Mouse (Mus musculus) MEL (cell line): Measurements from ENCODE around the gene Tmc2. TPM values are rescaled to one million over a fixed set of nuclear protein-coding genes. Genes with fewer than 3 reads are reported as not detected.

Experiments used
- DNase-seq: peaks from one replicate; pipeline ENCODE4 v3.0.0; 2011; ENCODE audit warnings: low read depth, low spot score
- H3K27ac ChIP-seq: 2 replicates; pipeline ENCODE4 v1.5.1; 2012; ENCODE audit warnings: low read depth, mild to moderate bottlenecking, control low read depth, low read length, moderate library complexity; ENCODE audit not compliant: control insufficient read depth
- H3K27me3 ChIP-seq, 2 experiments: fragments of 150-350 bp in 1 of 2; sonication (generic) in 1 of 2; 2 replicates each; pipeline ENCODE4 v1.6.1; 2012; ENCODE audit warnings: low read length in 2 of 2, mild to moderate bottlenecking in 2 of 2, improper control_type of control experiment in 1 of 2, moderate library complexity in 1 of 2; ENCODE audit not compliant: insufficient read depth in 2 of 2, control insufficient read depth in 1 of 2
- H3K36me3 ChIP-seq, 2 experiments: 2 replicates each; pipeline ENCODE4 v1.6.1; 2012 to 2014; ENCODE audit warnings: low read length in 2 of 2, improper control_type of control experiment in 1 of 2, inconsistent platforms in 1 of 2, mild to moderate bottlenecking in 1 of 2; ENCODE audit not compliant: insufficient read depth in 2 of 2, control insufficient read depth in 1 of 2
- H3K4me1 ChIP-seq, 2 experiments: fragments of 150-350 bp in 1 of 2; sonication (generic) in 1 of 2; 2 replicates each; pipeline ENCODE4 v1.6.1; 2012; ENCODE audit warnings: low read length in 2 of 2, improper control_type of control experiment in 1 of 2, mild to moderate bottlenecking in 1 of 2; ENCODE audit not compliant: insufficient read depth in 2 of 2, control insufficient read depth in 1 of 2
- H3K4me3 ChIP-seq, 2 experiments: fragments of 150-350 bp in 1 of 2; sonication (generic) in 1 of 2; 2 replicates each; pipeline ENCODE4 v1.5.1; 2012; ENCODE audit warnings: low read depth in 2 of 2, low read length in 2 of 2, mild to moderate bottlenecking in 2 of 2, moderate library complexity in 2 of 2, control low read depth in 1 of 2, improper control_type of control experiment in 1 of 2; ENCODE audit not compliant: control insufficient read depth in 1 of 2, insufficient read depth in 1 of 2
- H3K79me2 ChIP-seq: 2 replicates; pipeline ENCODE4 v1.6.1; 2012; ENCODE audit warnings: mild to moderate bottlenecking, low read length, moderate library complexity; ENCODE audit not compliant: control insufficient read depth, poor library complexity, insufficient read depth
- H3K9ac ChIP-seq: 2 replicates; pipeline ENCODE4 v1.6.1; 2012; ENCODE audit warnings: low read depth, mild to moderate bottlenecking, control low read depth, low read length, moderate library complexity; ENCODE audit not compliant: control insufficient read depth, poor library complexity, severe bottlenecking
- H3K9me3 ChIP-seq: fragments of 150-350 bp; sonication (generic); replicated peaks from 2 replicates; pipeline ENCODE4 v1.6.1; 2012; ENCODE audit warnings: mild to moderate bottlenecking, low read length, improper control_type of control experiment, moderate library complexity; ENCODE audit not compliant: insufficient read depth
- CHD2 ChIP-seq: IDR thresholded peaks from 2 replicates; pipeline ENCODE4 v1.6.1; 2011; ENCODE audit warnings: low read length, improper control_type of control experiment
- CTCF ChIP-seq, 3 experiments: IDR thresholded peaks in 2 of 3; conservative IDR thresholded peaks in 1 of 3; 2 replicates each; pipeline ENCODE4 v1.5.1; 2011 to 2012; ENCODE audit warnings: low read length in 3 of 3, low read depth in 2 of 3, mild to moderate bottlenecking in 2 of 3, improper control_type of control experiment in 1 of 3, inconsistent platforms in 1 of 3, mixed read lengths in 1 of 3, moderate library complexity in 1 of 3; ENCODE audit not compliant: control insufficient read depth in 1 of 3, insufficient read depth in 1 of 3, poor library complexity in 1 of 3, severe bottlenecking in 1 of 3
- E2F4 ChIP-seq: IDR thresholded peaks from 2 replicates; pipeline ENCODE4 v1.6.1; 2011; ENCODE audit warnings: low read depth, low read length, improper control_type of control experiment, borderline replicate concordance
- EP300 ChIP-seq, 2 experiments: IDR thresholded peaks; 2 replicates each; pipeline ENCODE4 v1.6.1; 2011; ENCODE audit warnings: improper control_type of control experiment in 2 of 2, low read length in 2 of 2, low read depth in 1 of 2, mild to moderate bottlenecking in 1 of 2
- GATA1 ChIP-seq: IDR thresholded peaks from 2 replicates; pipeline ENCODE4 v1.6.1; 2011; ENCODE audit warnings: low read depth, low read length, improper control_type of control experiment
- HCFC1 ChIP-seq: IDR thresholded peaks from 2 replicates; pipeline ENCODE4 v1.6.1; 2012; ENCODE audit warnings: low read depth, mild to moderate bottlenecking, inconsistent platforms, low read length, improper control_type of control experiment, moderate library complexity
- MAFK ChIP-seq: IDR thresholded peaks from 2 replicates; pipeline ENCODE4 v1.6.1; 2011; ENCODE audit warnings: low read depth, mild to moderate bottlenecking, low read length, improper control_type of control experiment, borderline replicate concordance
- MAZ ChIP-seq: IDR thresholded peaks from 2 replicates; pipeline ENCODE4 v1.6.1; 2012; ENCODE audit warnings: low read depth, mild to moderate bottlenecking, inconsistent platforms, low read length, improper control_type of control experiment
- MEF2A ChIP-seq: IDR thresholded peaks from 2 replicates; pipeline ENCODE4 v1.6.1; 2014; ENCODE audit warnings: low read depth, mild to moderate bottlenecking, inconsistent platforms, low read length, improper control_type of control experiment; ENCODE audit not compliant: poor library complexity, insufficient replicate concordance, severe bottlenecking; ENCODE audit errors: extremely low read depth
- MYB ChIP-seq: IDR thresholded peaks from 2 replicates; pipeline ENCODE4 v1.6.1; 2011; ENCODE audit warnings: mild to moderate bottlenecking, low read depth, low read length, improper control_type of control experiment
- NELFE ChIP-seq: IDR thresholded peaks from 2 replicates; pipeline ENCODE4 v1.6.1; 2011; ENCODE audit warnings: low read depth, low read length, improper control_type of control experiment
- POLR2A ChIP-seq, 2 experiments: IDR thresholded peaks; 2 replicates each; pipeline ENCODE4 v1.6.1; 2011 to 2012; ENCODE audit warnings: low read length in 2 of 2, mild to moderate bottlenecking in 2 of 2, control low read depth in 1 of 2, improper control_type of control experiment in 1 of 2, low read depth in 1 of 2, moderate library complexity in 1 of 2; ENCODE audit not compliant: control insufficient read depth in 1 of 2, insufficient read depth in 1 of 2, poor library complexity in 1 of 2
- POLR2AphosphoS5 ChIP-seq: IDR thresholded peaks from 2 replicates; pipeline ENCODE4 v1.6.1; 2012; ENCODE audit warnings: low read depth, borderline replicate concordance, mild to moderate bottlenecking, inconsistent platforms, low read length, moderate library complexity, mixed read lengths
- RAD21 ChIP-seq: IDR thresholded peaks from 2 replicates; pipeline ENCODE4 v1.6.1; 2011; ENCODE audit warnings: mild to moderate bottlenecking, low read depth, low read length, improper control_type of control experiment
- SMC3 ChIP-seq: IDR thresholded peaks from 2 replicates; pipeline ENCODE4 v1.6.1; 2011; ENCODE audit warnings: low read depth, low read length, improper control_type of control experiment
- TAL1 ChIP-seq: IDR thresholded peaks from 2 replicates; pipeline ENCODE4 v1.6.1; 2012; ENCODE audit warnings: mild to moderate bottlenecking, inconsistent platforms, low read length, moderate library complexity, mixed read lengths
- UBTF ChIP-seq: IDR thresholded peaks from 2 replicates; pipeline ENCODE4 v1.6.1; 2012; ENCODE audit warnings: low read depth, mild to moderate bottlenecking, inconsistent platforms, low read length, improper control_type of control experiment, moderate library complexity, borderline replicate concordance; ENCODE audit not compliant: insufficient read depth
- USF1 ChIP-seq: IDR thresholded peaks from 2 replicates; pipeline ENCODE4 v1.6.1; 2014; ENCODE audit warnings: low read depth, mild to moderate bottlenecking, inconsistent platforms, low read length, improper control_type of control experiment, moderate library complexity
- ZC3H11A ChIP-seq: IDR thresholded peaks from 2 replicates; pipeline ENCODE4 v1.6.1; 2012; ENCODE audit warnings: low read depth, mild to moderate bottlenecking, inconsistent platforms, low read length, improper control_type of control experiment
- ZKSCAN1 ChIP-seq: IDR thresholded peaks from 2 replicates; pipeline ENCODE4 v1.6.1; 2012; ENCODE audit warnings: low read depth, mild to moderate bottlenecking, inconsistent platforms, low read length, improper control_type of control experiment, moderate library complexity
- ZMIZ1 ChIP-seq: IDR thresholded peaks from 2 replicates; pipeline ENCODE4 v1.6.1; 2012; ENCODE audit warnings: low read depth, mild to moderate bottlenecking, inconsistent platforms, low read length, improper control_type of control experiment, moderate library complexity
- polyA plus RNA-seq, 2 experiments: library from polyadenylated mRNA; stranded (reverse) in 1 of 2; unstranded in 1 of 2; fragments of >175 nt in 1 of 2; fragments of >200 nt in 1 of 2; gene quantifications; 2 replicates each; pipeline versions ENCODE4 v1.2.1 to v1.2.4; 2012; ENCODE audit warnings: low replicate concordance in 2 of 2, low read depth in 1 of 2; ENCODE audit not compliant: insufficient read length in 2 of 2, insufficient read depth in 1 of 2, missing spikeins in 1 of 2
- total RNA-seq: library from RNA; depleted of rRNA; stranded (reverse); fragments of 300-350 nt; gene quantifications from 2 replicates; pipeline ENCODE4 v1.2.3, GENCODE M21; 2012

Gene Tmc2
- total and polyA plus RNA-seq, 3 experiments = not detected

- no peaks in the 10 kb centered on the region for H3K27me3 ChIP-seq
- H3K27ac ChIP-seq = no peak overlapping the region
- H3K36me3 ChIP-seq = peaks cover 19 to 41% of the 10 kb centered on the region in 2 experiments
- no peak for TF ChIP-seq NELFE
- TF ChIP-seq UBTF = no peak
- TF ChIP-seq RAD21 = no peak
- TF ChIP-seq ZC3H11A = no peak
- TF ChIP-seq MYB = no peak
- TF ChIP-seq ZMIZ1 = no peak
- TF ChIP-seq, all 39 proteins: peak for 0
- DNase-seq = no peak
- Histone ChIP-seq H3K4me3 (no peak overlapping the region), H3K4me1 (peaks cover 0 to 5% of the 10 kb centered on the region in 2 experiments; a peak in 2 of 4 replicates), H3K9me3 (no peaks in the 10 kb centered on the region), H3K79me2 (peaks cover 11% of the 10 kb centered on the region), H3K9ac (no peak overlapping the region)
These were observed 23.3 kb upstream of the Tmc2 start for GRCm38 (mm10) chr2:130171674-130172073.

GRCm38 (mm10) chr2:130176820-130177219 is 18.2 kb upstream of the Tmc2 start:
- peaks cover 35% of the 10 kb centered on the region for H3K79me2 ChIP-seq
- no peak overlapping the region for H3K27ac ChIP-seq
- H3K27me3 ChIP-seq = no peaks in the 10 kb centered on the region; a peak in 2 of 4 replicates
- H3K4me3 ChIP-seq = peak overlapping the region in 1 of 2 experiments; percentile 9; a peak in 1 of 4 replicates
- DNase-seq = peak; percentile 46
- H3K36me3 ChIP-seq = peaks cover 30 to 33% of the 10 kb centered on the region in 2 experiments
- no peaks in the 10 kb centered on the region for H3K9me3 ChIP-seq
- peaks cover 3 to 10% of the 10 kb centered on the region in 2 experiments; a peak in 3 of 4 replicates for H3K4me1 ChIP-seq
- H3K9ac ChIP-seq = peak overlapping the region; percentile 98; the same call in 1 of the 2 replicates
- TF ChIP-seq CHD2 (no peak), HCFC1 (no peak), MAFK (no peak), ZKSCAN1 (no peak), POLR2A (IDR thresholded peaks at IDR 0.05; ENCODE audit: control insufficient read depth in 1 of 2, insufficient read depth in 1 of 2, low read depth in 1 of 2, low read length in 2 of 2, poor library complexity in 1 of 2) (no peak), MEF2A (no peak), POLR2AphosphoS5 (no peak), EP300 (IDR thresholded peaks at IDR 0.05; ENCODE audit: low read depth in 1 of 2, low read length in 2 of 2) (no peak), GATA1 (no peak), MAZ (no peak), USF1 (no peak), E2F4 (no peak), CTCF (IDR thresholded peaks at IDR 0.05 in 2 of 3, conservative IDR thresholded peaks at IDR 0.05 in 1 of 3; ENCODE audit: control insufficient read depth in 1 of 3, insufficient read depth in 1 of 3, low read depth in 2 of 3, low read length in 3 of 3, poor library complexity in 1 of 3, severe bottlenecking in 1 of 3) (no peak), SMC3 (no peak), RAD21 (no peak), TAL1 (no peak)
- TF ChIP-seq, all 39 proteins: peak for 0
